Mouse (Mus musculus) intestine, embryonic 15.5 days (tissue): ENCODE measurements at regions not wholly inside any gene's neighbourhood (a gene's known extent, or its start where the extent isn't known, plus 50 kb on each side); places are given as distances from the start of the nearest gene placed in this dataset.

Source experiments
- ATAC-seq: fragments of 200-750 bp; cut with Nextera tagmentation; 2 replicates; pipeline ENCODE4 v1.8.0; 2017; ENCODE audit warnings: moderate TSS enrichment, moderate library complexity
- H3K27ac ChIP-seq: fragments of 300-500 bp; sonication (generic); 2 replicates; pipeline ENCODE4 v1.5.1; 2015; ENCODE audit warnings: mild to moderate bottlenecking, inconsistent platforms
- H3K27me3 ChIP-seq: fragments of 300-500 bp; sonication (generic); replicated peaks from 2 replicates; pipeline ENCODE4 v1.6.1; 2015; ENCODE audit warnings: inconsistent platforms
- H3K36me3 ChIP-seq: fragments of 300-500 bp; sonication (generic); 2 replicates; pipeline ENCODE4 v1.6.1; 2015; ENCODE audit warnings: inconsistent platforms
- H3K4me1 ChIP-seq: fragments of 300-500 bp; sonication (generic); replicated peaks from 2 replicates; pipeline ENCODE4 v1.6.1; 2015; ENCODE audit warnings: inconsistent platforms
- H3K4me2 ChIP-seq: fragments of 300-500 bp; sonication (generic); replicated peaks from 2 replicates; pipeline ENCODE4 v1.6.1; 2015; ENCODE audit warnings: mild to moderate bottlenecking, inconsistent platforms
- H3K4me3 ChIP-seq: fragments of 300-500 bp; sonication (generic); replicated peaks from 2 replicates; pipeline ENCODE4 v1.5.1; 2015; ENCODE audit warnings: inconsistent platforms
- H3K9ac ChIP-seq: fragments of 300-500 bp; sonication (generic); 2 replicates; pipeline ENCODE4 v1.6.1; 2015; ENCODE audit warnings: inconsistent platforms
- H3K9me3 ChIP-seq: fragments of 300-500 bp; sonication (generic); 2 replicates; pipeline ENCODE4 v1.6.1; 2016; ENCODE audit warnings: inconsistent platforms
- WGBS: fragments of 180-500 bp; shearing (Covaris S2); methylation state at CpG from one replicate; pipeline ENCODE4 v1.1.7; 2015; 5-methylcytosine and 5-hydroxymethylcytosine counted together

GRCm38 (mm10) chr6:14018928-14019327 is 147.6 kb upstream of the 2610001J05Rik start:
- H3K36me3 ChIP-seq: no peaks in the 10 kb centered on the region
- no peaks in the 10 kb centered on the region for H3K27me3 ChIP-seq
- no peak overlapping the region for H3K4me2 ChIP-seq
- no peak overlapping the region for H3K9ac ChIP-seq
- H3K9me3 ChIP-seq: no peaks in the 10 kb centered on the region
- H3K4me1 ChIP-seq: no peaks in the 10 kb centered on the region
- no peak for ATAC-seq
- WGBS: 87% methylated on average over 2 of the region's 2 CpGs
- no peak overlapping the region for H3K4me3 ChIP-seq
- no peak overlapping the region for H3K27ac ChIP-seq

DNA sequence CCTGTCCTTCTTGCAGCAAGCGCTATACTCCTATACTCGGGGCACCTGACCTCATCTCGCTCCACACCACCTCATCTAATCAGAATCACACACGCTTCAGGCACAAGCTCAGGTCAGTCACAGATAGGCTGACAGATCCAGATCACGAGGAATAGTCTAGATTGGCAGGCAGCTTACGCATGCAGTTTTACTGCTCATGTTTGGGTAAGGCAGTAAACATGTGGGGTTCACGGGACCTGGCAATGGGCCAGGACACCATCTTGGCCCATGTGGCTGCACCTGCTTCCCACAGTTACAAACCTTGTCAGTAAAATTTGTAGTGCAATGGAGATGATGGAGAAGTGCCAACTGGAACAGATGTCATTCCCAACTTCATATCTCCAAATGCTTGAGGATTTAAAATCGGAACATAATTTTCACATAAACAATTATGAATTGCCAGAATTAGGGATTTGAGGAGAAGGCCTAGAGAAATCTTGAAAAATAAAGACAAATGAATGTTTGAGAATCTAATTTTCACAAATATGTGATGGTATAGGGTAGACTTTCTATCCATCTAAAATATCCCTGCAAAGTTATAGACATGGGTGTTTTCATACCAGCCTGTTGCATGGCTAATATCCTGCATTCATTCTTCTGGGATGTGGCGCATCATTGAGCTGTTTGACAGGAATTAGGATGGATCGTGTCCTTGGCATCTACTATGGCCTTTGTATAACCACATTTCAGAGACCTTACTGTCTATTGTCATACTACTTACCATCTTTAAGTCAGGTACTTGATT is 111.5 kb upstream of the 2610001J05Rik start:
- no peak overlapping the region for H3K4me2 ChIP-seq
- H3K4me3 ChIP-seq: no peak overlapping the region
- no peak overlapping the region for H3K9ac ChIP-seq
- ATAC-seq: no peak
- WGBS: 82% methylated on average over 10 of the region's 10 CpGs
- H3K27ac ChIP-seq: no peak overlapping the region
- H3K27me3 ChIP-seq: no peaks in the 10 kb centered on the region
- H3K4me1 ChIP-seq: no peaks in the 10 kb centered on the region
- no peaks in the 10 kb centered on the region for H3K9me3 ChIP-seq
- H3K36me3 ChIP-seq: no peaks in the 10 kb centered on the region

- H3K9me3 ChIP-seq: no peaks in the 10 kb centered on the region
- H3K9ac ChIP-seq: no peak overlapping the region
- 66% methylated on average over 14 of the region's 14 CpGs for WGBS
- no peaks in the 10 kb centered on the region for H3K4me1 ChIP-seq
- no peaks in the 10 kb centered on the region for H3K27me3 ChIP-seq
- no peak overlapping the region for H3K4me3 ChIP-seq
- H3K27ac ChIP-seq: no peak overlapping the region
- ATAC-seq: no peak
- no peak overlapping the region for H3K4me2 ChIP-seq
- H3K36me3 ChIP-seq: no peaks in the 10 kb centered on the region
Observed at GRCm38 (mm10) chr6:13974710-13975506, 103.6 kb upstream of the 2610001J05Rik start.

- Histone ChIP-seq H3K36me3 (no peaks in the 10 kb centered on the region), H3K9me3 (no peaks in the 10 kb centered on the region), H3K4me1 (no peaks in the 10 kb centered on the region), H3K27ac (no peak overlapping the region), H3K9ac (no peak overlapping the region), H3K27me3 (no peaks in the 10 kb centered on the region), H3K4me3 (no peak overlapping the region), H3K4me2 (no peak overlapping the region)
- 76% methylated on average over 2 of the region's 2 CpGs for WGBS
- no peak for ATAC-seq
Observed at GRCm38 (mm10) chr6:13964471-13964870, 93.2 kb upstream of the 2610001J05Rik start.

- ATAC-seq: no peak
- no peak overlapping the region for H3K27ac ChIP-seq
- H3K9ac ChIP-seq: no peak overlapping the region
- no peaks in the 10 kb centered on the region for H3K4me1 ChIP-seq
- H3K9me3 ChIP-seq: no peaks in the 10 kb centered on the region
- no peak overlapping the region for H3K4me3 ChIP-seq
- no peaks in the 10 kb centered on the region for H3K36me3 ChIP-seq
- 89% methylated on average over 2 of the region's 2 CpGs for WGBS
- no peaks in the 10 kb centered on the region for H3K27me3 ChIP-seq
- no peak overlapping the region for H3K4me2 ChIP-seq
Observed at GRCm38 (mm10) chr6:13964013-13964412, 92.7 kb upstream of the 2610001J05Rik start.

GRCm38 (mm10) chr6:13949640-13950039 is 78.3 kb upstream of the 2610001J05Rik start:
- Histone ChIP-seq H3K27me3 (no peaks in the 10 kb centered on the region), H3K4me3 (no peak overlapping the region), H3K27ac (no peak overlapping the region), H3K9ac (no peak overlapping the region), H3K4me2 (no peak overlapping the region), H3K36me3 (no peaks in the 10 kb centered on the region), H3K9me3 (no peaks in the 10 kb centered on the region), H3K4me1 (no peaks in the 10 kb centered on the region)
- no peak for ATAC-seq
- WGBS: 74% methylated on average over 4 of the region's 4 CpGs

GRCm38 (mm10) chr6:13920809-13921760 is 49.8 kb upstream of the 2610001J05Rik start:
- Histone ChIP-seq H3K4me3 (no peak overlapping the region), H3K27me3 (no peaks in the 10 kb centered on the region), H3K27ac (no peak overlapping the region), H3K4me2 (no peak overlapping the region), H3K4me1 (no peaks in the 10 kb centered on the region), H3K36me3 (no peaks in the 10 kb centered on the region), H3K9me3 (no peaks in the 10 kb centered on the region), H3K9ac (no peak overlapping the region)
- WGBS: 79% methylated on average over 9 of the region's 9 CpGs
- ATAC-seq: no peak
